Mouse (Mus musculus) embryo, embryonic 10 days (tissue): Measurements from ENCODE around the gene Ddx17.

Experiments used
- DNase-seq: peaks from one replicate; pipeline ENCODE4 v3.0.0-alpha.2; 2015; ENCODE audit warnings: low spot score

Ddx17 gene

GRCm38 (mm10) chr15:79518571-79518970 is 28.0 kb downstream of the Ddx17 start:
- DNase-seq = no peak

- DNase-seq = no peak
Observed at GRCm38 (mm10) chr15:79517710-79518109, 28.8 kb downstream of the Ddx17 start.

GRCm38 (mm10) chr15:79516171-79517096 is 30.1 kb downstream of the Ddx17 start, which contains the start of gene Kdelr3:
TSS of gene Kdelr3 (plus strand) at chr15:79516411.
- DNase-seq = peak; percentile 55

DNA sequence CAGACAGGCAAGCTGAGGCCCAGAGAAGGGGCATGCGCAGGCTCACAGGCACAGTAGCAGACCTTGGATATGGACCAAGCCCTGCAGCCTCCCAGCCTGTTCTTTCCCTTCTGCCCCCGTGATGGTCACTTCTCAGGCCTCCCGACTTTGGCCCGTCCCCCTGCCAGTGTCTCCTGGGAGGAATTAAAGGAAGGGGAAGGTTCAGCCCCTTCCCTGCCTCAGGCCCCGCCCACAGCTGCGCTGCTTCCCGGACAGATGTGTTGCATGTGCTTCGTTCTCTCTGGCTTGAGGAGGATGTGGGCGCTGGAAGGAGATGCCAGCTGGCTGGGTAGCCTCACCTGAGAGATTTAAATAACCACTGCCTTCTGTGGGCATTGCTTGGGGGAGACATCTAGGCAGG is 32.6 kb downstream of the Ddx17 start:
- peak; percentile 72 for DNase-seq

GRCm38 (mm10) chr15:79511553-79512320 is 34.8 kb downstream of the Ddx17 start:
- peak; percentile 85 for DNase-seq

DNA sequence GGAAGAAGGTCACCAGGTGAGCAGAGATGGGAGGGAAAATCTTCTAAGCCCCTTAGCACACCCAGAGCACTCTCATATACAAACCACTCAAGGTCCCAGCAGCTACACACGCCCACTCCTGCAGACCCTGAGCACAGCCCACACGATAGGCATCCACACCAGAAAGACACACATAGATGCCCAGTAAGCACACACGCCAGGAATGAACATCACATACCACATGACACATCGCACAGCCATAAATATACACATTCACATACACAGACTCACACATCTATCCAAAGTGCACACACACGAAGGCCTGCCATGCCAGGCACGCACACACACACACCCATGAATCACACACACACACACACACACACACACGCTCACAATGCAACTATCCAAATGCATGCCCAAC is 36.1 kb downstream of the Ddx17 start:
- DNase-seq = no peak

DNA sequence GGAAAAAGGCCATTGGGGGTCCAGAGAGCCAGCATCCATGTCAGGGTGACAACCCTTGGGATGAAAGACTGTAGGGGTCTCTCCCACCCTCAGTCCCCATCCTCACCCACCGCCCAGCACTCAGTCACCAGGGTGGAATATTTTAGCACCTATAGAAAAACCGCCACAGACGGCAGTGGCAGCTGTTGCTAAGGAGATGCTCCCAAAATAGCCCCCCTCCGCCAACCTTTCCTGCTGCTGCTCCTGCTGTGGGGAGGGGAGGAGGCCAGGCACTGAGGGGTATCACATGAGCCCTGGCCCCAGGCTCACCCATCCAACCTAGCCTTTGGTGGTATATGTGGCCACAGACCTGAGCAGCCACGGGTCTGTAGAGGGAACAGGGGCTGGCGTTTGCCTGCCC is 36.5 kb downstream of the Ddx17 start:
- no peak for DNase-seq

GRCm38 (mm10) chr15:79507055-79507828 is 39.3 kb downstream of the Ddx17 start:
- no peak for DNase-seq

GRCm38 (mm10) chr15:79506460-79506859 is 40.1 kb downstream of the Ddx17 start:
- no peak for DNase-seq

GRCm38 (mm10) chr15:79505616-79506283 is 40.8 kb downstream of the Ddx17 start:
- peak; percentile 78 for DNase-seq

DNA sequence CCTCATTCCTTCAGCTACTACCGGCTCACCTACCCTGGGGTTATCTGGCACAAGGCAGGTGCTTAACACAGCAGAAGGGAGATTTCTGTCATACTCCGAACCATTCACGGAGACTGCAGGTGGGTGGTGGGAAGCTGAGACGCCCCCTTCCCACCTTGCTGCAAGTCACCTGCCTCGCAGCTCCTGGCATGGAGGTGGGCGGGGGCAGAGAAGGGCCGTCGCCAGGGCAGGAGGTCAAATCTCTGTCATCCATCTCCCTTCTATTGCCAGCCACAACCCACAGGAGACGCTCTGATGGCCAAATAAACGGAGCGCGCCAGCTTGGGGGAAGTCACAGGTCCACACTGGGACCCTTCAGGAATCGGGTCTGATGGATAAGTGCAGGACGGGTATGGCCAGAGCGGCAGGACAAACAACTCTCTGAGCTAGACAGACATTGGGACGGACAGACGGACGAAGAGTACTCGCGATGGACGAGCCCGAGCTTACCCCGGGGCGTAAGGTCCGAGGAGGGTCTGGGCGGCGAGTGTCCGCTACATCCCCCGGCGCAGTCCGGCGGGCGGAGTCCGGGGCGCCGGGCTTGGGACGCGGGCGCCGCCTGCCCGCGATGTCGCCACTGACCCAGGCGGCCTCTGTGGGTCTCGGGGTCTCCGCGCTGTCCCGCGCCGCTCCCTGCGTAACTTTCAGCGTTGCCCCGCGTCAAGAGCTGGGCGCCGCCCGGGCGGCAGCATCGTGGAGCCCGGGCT is 41.7 kb downstream of the Ddx17 start, which contains the start of gene Kcnj4:
TSS of gene Kcnj4 (minus strand) at position 535 of the 746 bp plus-strand sequence.
- no peak for DNase-seq

- no peak for DNase-seq
Observed at GRCm38 (mm10) chr15:79503438-79503837, 43.1 kb downstream of the Ddx17 start.

DNA sequence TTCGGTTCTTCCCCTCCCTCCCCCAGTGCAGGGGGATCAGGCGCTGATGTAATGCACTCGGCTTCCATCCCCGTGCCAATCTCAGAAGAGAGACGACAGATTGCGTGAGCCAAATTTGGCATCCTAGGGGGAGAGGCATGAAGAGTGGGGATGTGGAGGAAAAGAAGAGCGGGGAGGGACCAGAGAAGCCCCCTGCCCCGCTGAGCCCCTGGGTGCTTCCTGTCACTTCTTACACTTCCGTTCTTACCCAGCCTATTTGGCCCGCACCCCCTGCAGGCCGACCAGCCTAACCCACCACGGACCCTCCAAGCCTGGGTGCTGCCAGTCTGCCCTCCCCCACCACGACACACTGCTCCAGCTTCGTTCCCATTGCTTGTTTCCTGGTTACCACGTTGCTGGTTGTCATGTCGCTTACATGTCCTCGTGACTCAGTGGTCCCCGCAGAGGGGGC is 43.6 kb downstream of the Ddx17 start:
- no peak for DNase-seq

- no peak for DNase-seq
Observed at GRCm38 (mm10) chr15:79500110-79500509, 46.4 kb downstream of the Ddx17 start.

GRCm38 (mm10) chr15:79493527-79493926 is 53.0 kb downstream of the Ddx17 start:
- no peak for DNase-seq

DNA sequence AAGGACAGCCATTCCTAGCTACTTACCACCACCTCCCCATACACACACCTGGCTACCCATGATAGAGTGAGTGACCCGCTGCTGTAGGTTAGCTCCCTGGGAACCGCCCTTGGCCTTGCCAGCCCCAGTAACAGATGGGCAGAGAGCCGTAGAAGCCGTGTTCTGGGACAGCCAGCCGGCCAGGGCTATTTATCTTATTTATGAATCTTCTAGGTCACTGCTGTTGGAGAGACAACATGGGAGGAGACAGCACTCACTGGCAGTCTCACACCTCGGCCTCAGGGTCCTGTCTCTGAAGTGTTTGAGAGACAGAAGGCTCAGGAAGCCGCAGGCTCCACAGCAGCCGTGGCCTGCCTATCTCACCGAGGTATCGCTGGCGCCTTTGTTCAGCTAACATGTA is 57.1 kb downstream of the Ddx17 start:
- DNase-seq = no peak

DNA sequence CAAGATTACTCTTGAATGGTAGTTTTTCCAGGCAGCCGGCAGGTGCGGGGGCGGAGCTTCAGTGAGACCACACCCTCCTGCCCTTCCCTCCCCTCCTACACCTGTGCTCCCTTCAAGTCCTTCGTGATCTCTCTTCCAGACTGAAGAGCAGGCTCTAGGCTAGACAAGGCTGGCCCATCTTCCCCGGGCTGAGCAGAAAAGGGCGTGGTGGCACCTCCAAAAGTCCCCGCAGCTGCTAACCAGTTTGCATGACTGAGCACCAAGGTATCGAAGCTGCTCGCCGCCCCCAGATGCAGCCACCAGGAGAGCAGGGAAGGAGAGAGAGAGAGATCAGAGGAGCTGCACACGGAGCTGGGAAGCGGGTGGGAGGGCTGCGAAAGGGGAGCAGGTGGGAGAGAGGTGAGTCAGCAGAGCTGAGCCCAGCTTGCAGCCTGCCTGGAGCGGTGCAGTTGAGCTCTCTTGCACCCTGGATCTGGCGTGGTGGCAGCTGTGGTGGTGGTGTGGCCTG is 65.3 kb downstream of the Ddx17 start:
- no peak for DNase-seq
